Mouse (Mus musculus): Measurements from ENCODE around the gene Znrf1.

GRCm38 (mm10) chr8:111626933-111627332 is 91.0 kb downstream of the Znrf1 start:
- no peak for TF ChIP-seq CTCF (conservative IDR thresholded peaks at IDR 0.05 in 1 of 2, IDR thresholded peaks at IDR 0.05 in 1 of 2; ENCODE audit: low read depth in 2 of 2, low read length in 2 of 2)
- TF ChIP-seq MXI1 (IDR thresholded peaks at IDR 0.05; ENCODE audit: low read depth, low read length) = no peak
- TF ChIP-seq POLR2A (IDR thresholded peaks at IDR 0.05; ENCODE audit: low read depth, low read length) = no peak
- no peak for TF ChIP-seq EP300 (IDR thresholded peaks at IDR 0.05; ENCODE audit: low read length)
- TF ChIP-seq MAX (IDR thresholded peaks at IDR 0.05; ENCODE audit: low read length) = no peak
- no peak for TF ChIP-seq USF1 (IDR thresholded peaks at IDR 0.05; ENCODE audit: low read depth, low read length)
- TF ChIP-seq ZNF384 (IDR thresholded peaks at IDR 0.05; ENCODE audit: low read depth, low read length) = no peak
- TF ChIP-seq RAD21 (IDR thresholded peaks at IDR 0.05; ENCODE audit: low read depth, low read length) = no peak
- no peak for TF ChIP-seq TBP (conservative IDR thresholded peaks at IDR 0.05; ENCODE audit: low read depth, low read length)
- no peak for TF ChIP-seq JUN (IDR thresholded peaks at IDR 0.05; ENCODE audit: insufficient read depth, low read depth, low read length)
- no peak for TF ChIP-seq CHD2 (IDR thresholded peaks at IDR 0.05; ENCODE audit: low read length)
- no peak for TF ChIP-seq PAX5 (IDR thresholded peaks at IDR 0.05; ENCODE audit: low read length)
- no peak for TF ChIP-seq CHD1 (IDR thresholded peaks at IDR 0.05; ENCODE audit: low read depth, low read length)
